Mouse (Mus musculus) cerebellum, postnatal 14 days (tissue): Measurements from ENCODE around the gene Habp4.
A peak's percentile ranks its signal among the peaks of the same experiment; 100 is the strongest.

Experiments used
- DNase-seq, 2 experiments: peaks; one replicate each; pipeline ENCODE4 v3.0.0; 2021; ENCODE audit warnings: mixed read lengths in 2 of 2

Gene Habp4

GRCm38 (mm10) chr13:64178746-64179652 lies 17.4 kb downstream of the Habp4 start:
- DNase-seq: no peak

GRCm38 (mm10) chr13:64180300-64180699 lies 18.7 kb downstream of the Habp4 start:
- DNase-seq: no peak

- peak; percentile 68 to 81 for DNase-seq
Measured at GRCm38 (mm10) chr13:64180888-64181287, 19.3 kb downstream of the Habp4 start.

- DNase-seq: no peak
Measured at GRCm38 (mm10) chr13:64182091-64182490, 20.5 kb downstream of the Habp4 start.

GRCm38 (mm10) chr13:64183583-64183982 lies 22.0 kb downstream of the Habp4 start:
- DNase-seq: no peak

- no peak for DNase-seq
Measured at GRCm38 (mm10) chr13:64184361-64184760, 22.7 kb downstream of the Habp4 start.

- DNase-seq: no peak
Measured at GRCm38 (mm10) chr13:64185176-64185575, 23.6 kb downstream of the Habp4 start.

- DNase-seq: no peak
Measured at GRCm38 (mm10) chr13:64185586-64185985, 24.0 kb downstream of the Habp4 start.

GRCm38 (mm10) chr13:64186516-64186915 lies 24.9 kb downstream of the Habp4 start:
- no peak for DNase-seq

GRCm38 (mm10) chr13:64187065-64187464 lies 25.4 kb downstream of the Habp4 start:
- no peak for DNase-seq

- no peak for DNase-seq
Measured at GRCm38 (mm10) chr13:64197899-64198298, 36.3 kb downstream of the Habp4 start.

GRCm38 (mm10) chr13:64198310-64198709 lies 36.7 kb downstream of the Habp4 start:
- DNase-seq: no peak

- no peak for DNase-seq
Measured at GRCm38 (mm10) chr13:64200911-64201310, 39.3 kb downstream of the Habp4 start.

GRCm38 (mm10) chr13:64204726-64205125 lies 43.1 kb downstream of the Habp4 start:
- DNase-seq: peak in 1 of 2 experiments; percentile 22

- no peak for DNase-seq
Measured at GRCm38 (mm10) chr13:64205186-64205585, 43.6 kb downstream of the Habp4 start.

GRCm38 (mm10) chr13:64208146-64208545 lies 46.5 kb downstream of the Habp4 start:
- no peak for DNase-seq

GRCm38 (mm10) chr13:64211995-64212603 lies 50.5 kb downstream of the Habp4 start:
- DNase-seq: no peak

- no peak for DNase-seq
Measured at GRCm38 (mm10) chr13:64214891-64215290, 53.3 kb downstream of the Habp4 start.

- DNase-seq: no peak
Measured at GRCm38 (mm10) chr13:64225738-64226137, 64.1 kb downstream of the Habp4 start.

GRCm38 (mm10) chr13:64226725-64227124 lies 65.1 kb downstream of the Habp4 start:
- DNase-seq: no peak

- DNase-seq: no peak
Measured at GRCm38 (mm10) chr13:64233139-64233538, 71.5 kb downstream of the Habp4 start.

GRCm38 (mm10) chr13:64235062-64235715 lies 73.6 kb downstream of the Habp4 start:
- DNase-seq: no peak

GRCm38 (mm10) chr13:64235777-64236176 lies 74.2 kb downstream of the Habp4 start:
- DNase-seq: no peak
